Mouse (Mus musculus) megakaryocyte, embryonic 14.5 days (primary cell): ENCODE data around the gene Nphp4.

ENCODE experiments used
- FLI1 ChIP-seq: IDR thresholded peaks from 2 replicates; pipeline ENCODE4 v1.6.1; 2012; ENCODE audit warnings: low read length, inconsistent platforms, mixed read lengths
- GATA1 ChIP-seq: IDR thresholded peaks from 3 replicates; pipeline ENCODE4 v1.6.1; 2012; ENCODE audit warnings: mixed read lengths, low read length, inconsistent platforms, borderline replicate concordance

- no peak for TF ChIP-seq GATA1
- TF ChIP-seq FLI1, result no peak
These were observed 1.7 kb downstream of the Nphp4 start for GRCm38 (mm10) chr4:152478224-152478567.
